Mouse (Mus musculus) CH12.LX (cell line): ENCODE measurements around the gene Proser3. TPM values are rescaled to one million over a fixed set of nuclear protein-coding genes. Genes with fewer than 3 reads are reported as not detected.
A peak's percentile ranks its signal among the peaks of the same experiment; 100 is the strongest.

Experiments used
- DNase-seq: peaks from one replicate; pipeline ENCODE4 v3.0.0-alpha.2; 2013; ENCODE audit errors: extremely low read depth
- H3K27ac ChIP-seq: 2 replicates; pipeline ENCODE4 v1.5.1; 2012; ENCODE audit warnings: low read depth, mild to moderate bottlenecking, control low read depth, moderate library complexity; ENCODE audit not compliant: insufficient read depth
- H3K27me3 ChIP-seq: replicated peaks from 2 replicates; pipeline ENCODE3; 2012; ENCODE audit warnings: inconsistent platforms
- H3K36me3 ChIP-seq, 2 experiments: replicated peaks in 1 of 2; 2 replicates each; pipeline versions ENCODE3 to v1.6.1; 2012; ENCODE audit warnings: inconsistent platforms in 1 of 2, low read length in 1 of 2, mild to moderate bottlenecking in 1 of 2, mixed read lengths in 1 of 2, moderate library complexity in 1 of 2; ENCODE audit not compliant: control insufficient read depth in 1 of 2, insufficient read depth in 1 of 2
- H3K4me1 ChIP-seq, 2 experiments: 2 replicates each; pipeline ENCODE4 v1.6.1; 2012; ENCODE audit warnings: inconsistent platforms in 1 of 2, moderate library complexity in 1 of 2; ENCODE audit not compliant: insufficient read depth in 2 of 2, control insufficient read depth in 1 of 2
- H3K4me2 ChIP-seq: 2 replicates; pipeline ENCODE4 v1.6.1; 2012; ENCODE audit warnings: low read depth, mild to moderate bottlenecking, control low read depth; ENCODE audit not compliant: poor library complexity, insufficient read depth, severe bottlenecking
- H3K4me3 ChIP-seq, 3 experiments: fragments of 150-350 bp in 1 of 3; sonication (generic) in 1 of 3; replicated peaks in 1 of 3; 2 replicates each; pipeline versions ENCODE3 to v1.5.1; 2011 to 2012; ENCODE audit warnings: low read depth in 2 of 3, low read length in 2 of 3, mild to moderate bottlenecking in 2 of 3, moderate library complexity in 2 of 3, control low read depth in 1 of 3, improper control_type of control experiment in 1 of 3, inconsistent platforms in 1 of 3, mixed read lengths in 1 of 3; ENCODE audit not compliant: poor library complexity in 1 of 3
- H3K79me2 ChIP-seq: replicated peaks from 2 replicates; pipeline ENCODE4 v1.6.1; 2012; ENCODE audit warnings: mild to moderate bottlenecking, moderate library complexity; ENCODE audit not compliant: control insufficient read depth, poor library complexity, insufficient read depth, severe bottlenecking; ENCODE audit errors: extremely low read depth
- H3K9ac ChIP-seq: 2 replicates; pipeline ENCODE4 v1.6.1; 2012; ENCODE audit warnings: low read depth, mild to moderate bottlenecking, control low read depth, moderate library complexity; ENCODE audit not compliant: insufficient read depth
- H3K9me3 ChIP-seq: replicated peaks from 2 replicates; pipeline ENCODE3; 2012; ENCODE audit warnings: low read length, inconsistent platforms, mixed read lengths
- CHD1 ChIP-seq: IDR thresholded peaks from 2 replicates; pipeline ENCODE4 v1.6.1; 2012; ENCODE audit warnings: low read depth, low read length, improper control_type of control experiment, inconsistent platforms
- CHD2 ChIP-seq: IDR thresholded peaks from 2 replicates; pipeline ENCODE4 v1.6.1; 2011; ENCODE audit warnings: low read length, improper control_type of control experiment
- ELF1 ChIP-seq: IDR thresholded peaks from 2 replicates; pipeline ENCODE4 v1.6.1; 2014; ENCODE audit warnings: low read depth, mild to moderate bottlenecking, inconsistent platforms, low read length, improper control_type of control experiment
- EP300 ChIP-seq: IDR thresholded peaks from 2 replicates; pipeline ENCODE4 v1.6.1; 2011; ENCODE audit warnings: low read length, improper control_type of control experiment
- ETS1 ChIP-seq: conservative IDR thresholded peaks from 2 replicates; pipeline ENCODE4 v1.6.1; 2012; ENCODE audit warnings: low read depth, mild to moderate bottlenecking, inconsistent platforms, low read length, improper control_type of control experiment, moderate library complexity
- HCFC1 ChIP-seq: IDR thresholded peaks from 2 replicates; pipeline ENCODE4 v1.6.1; 2012; ENCODE audit warnings: low read depth, mild to moderate bottlenecking, inconsistent platforms, low read length, improper control_type of control experiment
- IRF4 ChIP-seq: IDR thresholded peaks from 2 replicates; pipeline ENCODE4 v1.6.1; 2014; ENCODE audit warnings: low read depth, mild to moderate bottlenecking, inconsistent platforms, low read length, improper control_type of control experiment
- JUN ChIP-seq: IDR thresholded peaks from 2 replicates; pipeline ENCODE4 v1.6.1; 2011; ENCODE audit warnings: low read depth, mild to moderate bottlenecking, low read length, improper control_type of control experiment, moderate library complexity; ENCODE audit not compliant: insufficient read depth
- KAT2A ChIP-seq: IDR thresholded peaks from 2 replicates; pipeline ENCODE4 v1.6.1; 2012; ENCODE audit warnings: low read length, improper control_type of control experiment, inconsistent platforms; ENCODE audit not compliant: insufficient replicate concordance
- MAFK ChIP-seq: IDR thresholded peaks from 2 replicates; pipeline ENCODE4 v1.6.1; 2011; ENCODE audit warnings: low read length, improper control_type of control experiment; ENCODE audit not compliant: insufficient replicate concordance
- MAZ ChIP-seq: IDR thresholded peaks from 2 replicates; pipeline ENCODE4 v1.6.1; 2012; ENCODE audit warnings: low read depth, mild to moderate bottlenecking, inconsistent platforms, low read length, improper control_type of control experiment, moderate library complexity
- MXI1 ChIP-seq: IDR thresholded peaks from 2 replicates; pipeline ENCODE4 v1.6.1; 2011; ENCODE audit warnings: mild to moderate bottlenecking, low read depth, low read length, improper control_type of control experiment
- MYC ChIP-seq: IDR thresholded peaks from 2 replicates; pipeline ENCODE4 v1.6.1; 2011; ENCODE audit warnings: low read depth, mild to moderate bottlenecking, improper control_type of control experiment, low read length
- NELFE ChIP-seq: IDR thresholded peaks from 2 replicates; pipeline ENCODE4 v1.6.1; 2011; ENCODE audit warnings: low read depth, low read length, improper control_type of control experiment
- NRF1 ChIP-seq: IDR thresholded peaks from 2 replicates; pipeline ENCODE4 v1.6.1; 2014; ENCODE audit warnings: low read depth, mild to moderate bottlenecking, inconsistent platforms, low read length, improper control_type of control experiment, moderate library complexity
- PAX5 ChIP-seq: IDR thresholded peaks from 2 replicates; pipeline ENCODE4 v1.6.1; 2012; ENCODE audit warnings: low read length, inconsistent platforms, mixed read lengths
- POLR2A ChIP-seq: IDR thresholded peaks from 2 replicates; pipeline ENCODE4 v1.6.1; 2011; ENCODE audit warnings: low read depth, mild to moderate bottlenecking, improper control_type of control experiment, low read length
- RAD21 ChIP-seq: IDR thresholded peaks from 2 replicates; pipeline ENCODE4 v1.6.1; 2011; ENCODE audit warnings: low read depth, mild to moderate bottlenecking, low read length, improper control_type of control experiment, moderate library complexity
- RCOR1 ChIP-seq: conservative IDR thresholded peaks from 2 replicates; pipeline ENCODE4 v1.6.1; 2012; ENCODE audit warnings: low read depth, mild to moderate bottlenecking, inconsistent platforms, low read length, improper control_type of control experiment
- SIN3A ChIP-seq: IDR thresholded peaks from 2 replicates; pipeline ENCODE4 v1.6.1; 2012; ENCODE audit warnings: low read length, improper control_type of control experiment, inconsistent platforms
- SMC3 ChIP-seq: IDR thresholded peaks from 2 replicates; pipeline ENCODE4 v1.6.1; 2011; ENCODE audit warnings: low read depth, low read length, improper control_type of control experiment
- TBP ChIP-seq: conservative IDR thresholded peaks from 2 replicates; pipeline ENCODE4 v1.6.1; 2011; ENCODE audit warnings: low read depth, low read length, improper control_type of control experiment
- UBTF ChIP-seq: IDR thresholded peaks from 2 replicates; pipeline ENCODE4 v1.6.1; 2012; ENCODE audit warnings: low read depth, mild to moderate bottlenecking, inconsistent platforms, low read length, improper control_type of control experiment, moderate library complexity
- USF1 ChIP-seq: IDR thresholded peaks from 2 replicates; pipeline ENCODE4 v1.6.1; 2014; ENCODE audit warnings: low read depth, mild to moderate bottlenecking, inconsistent platforms, low read length, improper control_type of control experiment
- ZKSCAN1 ChIP-seq: IDR thresholded peaks from 2 replicates; pipeline ENCODE4 v1.6.1; 2012; ENCODE audit warnings: low read depth, inconsistent platforms, low read length, improper control_type of control experiment, borderline replicate concordance
- ZMIZ1 ChIP-seq: IDR thresholded peaks from 2 replicates; pipeline ENCODE4 v1.6.1; 2012; ENCODE audit warnings: low read depth, mild to moderate bottlenecking, inconsistent platforms, low read length, improper control_type of control experiment
- ZNF384 ChIP-seq: IDR thresholded peaks from 2 replicates; pipeline ENCODE4 v1.6.1; 2012; ENCODE audit warnings: low read depth, low read length, improper control_type of control experiment, inconsistent platforms
- dilution Hi-C: fragments of 300-500 bp; cut with MboI; formaldehyde crosslinking; loops from 2 replicates; pipeline ENCODE4 v1.14.3; 2020; ENCODE audit warnings: low sequenced_read_pairs; ENCODE audit not compliant: extremely low pct_unique_long_range_greater_than_20kb, extremely low pct_ligation_motif_present
- in situ Hi-C: fragments of 300-500 bp; cut with MboI; formaldehyde crosslinking; loops from 3 replicates; pipeline ENCODE4 v1.14.3; 2019; ENCODE audit warnings: low sequenced_read_pairs, low pct_ligation_motif_present, low pct_unique_long_range_greater_than_20kb, mixed read lengths
- polyA plus RNA-seq: library from polyadenylated mRNA; unstranded; fragments of >175 nt; gene quantifications from 2 replicates; pipeline ENCODE4 v1.2.1, GENCODE M21; 2012; ENCODE audit warnings: low read depth; ENCODE audit not compliant: insufficient read length
- total RNA-seq, 2 experiments: library from RNA; depleted of rRNA; stranded (reverse); fragments of 300-350 nt in 1 of 2; fragments of >200 nt in 1 of 2; gene quantifications; 2 replicates each; pipeline ENCODE4 v1.2.3; 2012 to 2014

The Proser3 gene
- total and polyA plus RNA-seq, 3 experiments = 2.0 to 6.0 (median 5.9) TPM

- Histone ChIP-seq H3K9ac (peak overlapping the region; percentile 74), H3K27ac (peak overlapping the region; percentile 100; the same call in 1 of the 2 replicates), H3K27me3 (no peaks in the 10 kb centered on the region), H3K9me3 (no peaks in the 10 kb centered on the region), H3K79me2 (peaks cover 52% of the 10 kb centered on the region), H3K4me2 (peak overlapping the region; percentile 93), H3K36me3 (peaks cover 4 to 21% of the 10 kb centered on the region in 2 experiments), H3K4me3 (peak overlapping the region; percentile 84 to 93 (median 89)), H3K4me1 (peaks cover 19 to 50% of the 10 kb centered on the region in 2 experiments)
- in situ Hi-C loops = no loop called here
- dilution Hi-C loops = no loop called here
- DNase-seq = no peak
- TF ChIP-seq HCFC1 (no peak), MYC (no peak), EP300 (no peak), NRF1 (no peak), POLR2A (no peak), JUN (no peak), IRF4 (peak; percentile 9; the same call in 1 of the 2 replicates), MXI1 (no peak), ETS1 (no peak), UBTF (0 out of 2 replicates have a peak, but pooled peaks have one; percentile 70)
Observed at GRCm38 (mm10) chr7:30591605-30591951, 39.5 kb upstream of the Proser3 start.

DNA sequence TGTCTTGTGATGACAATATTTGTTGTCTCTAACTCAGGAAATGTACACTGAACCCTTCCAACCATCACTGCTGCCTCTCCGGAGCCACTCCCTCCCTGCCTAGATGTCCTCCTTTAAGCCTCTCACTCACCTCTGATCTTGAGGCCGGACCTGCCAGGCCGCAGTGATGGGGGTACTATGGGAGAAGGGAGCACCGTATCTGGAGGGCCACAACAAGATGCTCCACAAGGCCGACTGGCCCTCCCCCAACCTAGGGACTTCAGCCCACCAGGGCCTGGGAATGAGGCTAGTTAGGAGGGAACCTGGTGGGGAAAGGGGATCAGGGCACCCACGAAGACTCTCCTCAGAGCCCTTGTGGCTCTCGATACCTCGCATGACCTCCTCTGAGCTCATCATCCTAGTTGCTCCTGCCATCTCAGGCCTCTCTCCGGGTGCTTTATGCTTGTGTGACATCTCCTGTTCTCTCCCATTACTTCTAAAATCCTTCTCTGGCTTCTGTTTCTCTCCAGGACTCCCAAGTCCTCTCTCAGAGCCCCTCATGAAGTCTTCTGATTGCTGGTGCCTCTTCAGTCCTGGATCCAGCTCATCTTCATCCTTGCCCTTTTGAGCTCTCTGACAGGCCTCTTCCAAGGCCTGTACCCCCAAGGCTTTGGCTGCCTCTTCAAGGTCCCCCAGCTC, 39.0 kb upstream of the Proser3 start:
- no peak for TF ChIP-seq PAX5
- 0 out of 2 replicates have a peak, but pooled peaks have one; percentile 17 for TF ChIP-seq POLR2A
- TF ChIP-seq NELFE = no peak
- 0 out of 2 replicates have a peak, but pooled peaks have one; percentile 11 for TF ChIP-seq MAZ
- TF ChIP-seq ZNF384 = no peak
- no peak for TF ChIP-seq TBP
- no peak for TF ChIP-seq USF1
- TF ChIP-seq SIN3A = 0 out of 2 replicates have a peak, but pooled peaks have one; percentile 33
- peak; percentile 63; the same call in 1 of the 2 replicates for TF ChIP-seq CHD1
- TF ChIP-seq MAFK = no peak
- TF ChIP-seq SMC3 = no peak
- no peak for TF ChIP-seq ELF1
- no peak for TF ChIP-seq IRF4
- TF ChIP-seq CHD2 = no peak
- no peak for TF ChIP-seq RAD21
- no peak for TF ChIP-seq MXI1
- TF ChIP-seq RCOR1 = no peak
- peak; percentile 53; the same call in 1 of the 2 replicates for TF ChIP-seq ZMIZ1
- no peak for TF ChIP-seq UBTF
- TF ChIP-seq EP300 = no peak
- TF ChIP-seq ZKSCAN1 = no peak
- no peak for TF ChIP-seq KAT2A
- H3K9ac ChIP-seq = peak overlapping the region; percentile 74
- dilution Hi-C loops = no loop called here

More for the DNA sequence above, 39.0 kb upstream of the Proser3 start:
- DNase-seq = no peak
- peaks cover 19 to 48% of the 10 kb centered on the region in 2 experiments for H3K4me1 ChIP-seq
- peak overlapping the region; percentile 93 for H3K4me2 ChIP-seq
- H3K27me3 ChIP-seq = no peaks in the 10 kb centered on the region
- in situ Hi-C loops = no loop called here
- H3K27ac ChIP-seq = peak overlapping the region; percentile 100
- peaks cover 9 to 26% of the 10 kb centered on the region in 2 experiments for H3K36me3 ChIP-seq
- H3K79me2 ChIP-seq = peaks cover 56% of the 10 kb centered on the region
- H3K9me3 ChIP-seq = no peaks in the 10 kb centered on the region
- peak overlapping the region; percentile 84 to 93 (median 89) for H3K4me3 ChIP-seq
